Mouse (Mus musculus): Measurements from ENCODE around the gene Inhbe.

Inhbe gene

GRCm38 (mm10) chr10:127353909-127354895 lies at the start of gene Inhbe:
Inhbe (minus strand) TSS chr10:127354411.
- DNase-seq: peak; percentile 60

- DNase-seq: no peak
Measured at GRCm38 (mm10) chr10:127391774-127392173, 37.6 kb upstream of the Inhbe start.

GRCm38 (mm10) chr10:127381743-127382134 lies 27.5 kb upstream of the Inhbe start:
- DNase-seq: no peak

GRCm38 (mm10) chr10:127380767-127381742 lies 26.8 kb upstream of the Inhbe start:
- peak; percentile 50 for DNase-seq

GRCm38 (mm10) chr10:127380251-127380691 lies 26.1 kb upstream of the Inhbe start, which contains the start of gene R3hdm2:
R3hdm2 (plus strand) TSS chr10:127380327.
- peak; percentile 93 for DNase-seq

GRCm38 (mm10) chr10:127379654-127380053 lies 25.4 kb upstream of the Inhbe start:
- no peak for DNase-seq

GRCm38 (mm10) chr10:127377700-127378099 lies 23.5 kb upstream of the Inhbe start:
- no peak for DNase-seq

- DNase-seq: no peak
Measured at GRCm38 (mm10) chr10:127371023-127371422, 16.8 kb upstream of the Inhbe start.

- DNase-seq: no peak
Measured at GRCm38 (mm10) chr10:127369834-127370820, 15.9 kb upstream of the Inhbe start, which contains the start of gene Inhbc. Inhbc (minus strand) TSS chr10:127370431.

- no peak for DNase-seq
Measured at GRCm38 (mm10) chr10:127368273-127368672, 14.1 kb upstream of the Inhbe start.

GRCm38 (mm10) chr10:127367116-127367515 lies 12.9 kb upstream of the Inhbe start:
- DNase-seq: no peak

GRCm38 (mm10) chr10:127360714-127361113 lies 6.5 kb upstream of the Inhbe start:
- DNase-seq: no peak

GRCm38 (mm10) chr10:127355336-127355735 lies 1.1 kb upstream of the Inhbe start:
- no peak for DNase-seq

- no peak for DNase-seq
Measured at GRCm38 (mm10) chr10:127352766-127353165, 1.4 kb downstream of the Inhbe start.

- DNase-seq: no peak
Measured at GRCm38 (mm10) chr10:127352187-127352586, 2.0 kb downstream of the Inhbe start.

GRCm38 (mm10) chr10:127351719-127352118 lies 2.5 kb downstream of the Inhbe start:
- no peak for DNase-seq

- no peak for DNase-seq
Measured at GRCm38 (mm10) chr10:127351285-127351595, 3.0 kb downstream of the Inhbe start.

- DNase-seq: peak; percentile 76
Measured at GRCm38 (mm10) chr10:127350594-127351284, 3.5 kb downstream of the Inhbe start.

GRCm38 (mm10) chr10:127349810-127350209 lies 4.4 kb downstream of the Inhbe start:
- DNase-seq: no peak

- no peak for DNase-seq
Measured at GRCm38 (mm10) chr10:127348957-127349356, 5.3 kb downstream of the Inhbe start.

- DNase-seq: no peak
Measured at GRCm38 (mm10) chr10:127346173-127346572, 8.0 kb downstream of the Inhbe start.

All from cerebellum, adult 9-11 months (tissue).